Mouse (Mus musculus) midbrain, embryonic 16.5 days (tissue): ENCODE measurements around the gene Tmprss11b. TPM values are rescaled to one million over a fixed set of nuclear protein-coding genes. Genes with fewer than 3 reads are reported as not detected.
"Not testable (repeated sequence)": the region's sequence is repeated elsewhere in the genome, so short reads cannot be mapped to it uniquely, and the experiment has no call there.

ENCODE experiments used
- ATAC-seq: fragments of 200-750 bp; cut with Nextera tagmentation; 2 replicates; pipeline ENCODE4 v1.8.0; 2017; ENCODE audit warnings: moderate TSS enrichment
- H3K27ac ChIP-seq: fragments of 300-500 bp; sonication (generic); 2 replicates; pipeline ENCODE4 v1.5.1; 2014; ENCODE audit warnings: mild to moderate bottlenecking, low read length, mixed read lengths
- H3K27me3 ChIP-seq: fragments of 300-500 bp; sonication (generic); 2 replicates; pipeline ENCODE4 v1.6.1; 2014; ENCODE audit warnings: low read depth, low read length, mixed read lengths; ENCODE audit not compliant: control insufficient read depth, insufficient read depth
- H3K36me3 ChIP-seq: fragments of 300-500 bp; sonication (generic); 2 replicates; pipeline ENCODE4 v1.6.1; 2014; ENCODE audit warnings: mild to moderate bottlenecking, low read length, moderate library complexity, mixed read lengths; ENCODE audit not compliant: control insufficient read depth, insufficient read depth
- H3K4me1 ChIP-seq: fragments of 300-500 bp; sonication (generic); 2 replicates; pipeline ENCODE4 v1.6.1; 2014; ENCODE audit warnings: mild to moderate bottlenecking, low read length, mixed read lengths; ENCODE audit not compliant: control insufficient read depth, insufficient read depth
- H3K4me2 ChIP-seq: fragments of 300-500 bp; sonication (generic); 2 replicates; pipeline ENCODE4 v1.6.1; 2014; ENCODE audit warnings: mild to moderate bottlenecking, low read length, mixed read lengths
- H3K4me3 ChIP-seq: fragments of 300-500 bp; sonication (generic); 2 replicates; pipeline ENCODE4 v1.5.1; 2014; ENCODE audit warnings: low read depth, mild to moderate bottlenecking, low read length, moderate library complexity, mixed read lengths
- H3K9ac ChIP-seq: fragments of 300-500 bp; sonication (generic); 2 replicates; pipeline ENCODE4 v1.6.1; 2014; ENCODE audit warnings: low read depth, low read length, mixed read lengths
- H3K9me3 ChIP-seq: fragments of 300-500 bp; sonication (generic); replicated peaks from 2 replicates; pipeline ENCODE4 v1.6.1; 2014; ENCODE audit warnings: mild to moderate bottlenecking, low read length, mixed read lengths; ENCODE audit not compliant: control insufficient read depth, poor library complexity, severe bottlenecking
- WGBS: fragments of 180-500 bp; shearing (Covaris S2); extraction: QIAGEN DNeasy Blood & Tissue Kit; methylation state at CpG from one replicate; pipeline ENCODE4 v1.1.7; 2014; 5-methylcytosine and 5-hydroxymethylcytosine counted together
- polyA plus RNA-seq: library from polyadenylated mRNA; unstranded; fragments of >200 nt; fragmentation: Nextera tagmentation; extraction: Ambion mirVana; gene quantifications from 2 replicates; pipeline ENCODE4 v1.2.1, GENCODE M21; 2015

Tmprss11b gene
- not detected in 2 replicates for polyA plus RNA-seq

GRCm38 (mm10) chr5:86676262-86676661 is at the start of gene Tmprss11b:
Tmprss11b (minus strand) TSS chr5:86676362.
- H3K4me3 ChIP-seq, result no peak within 1 kb of the TSS
- no peak within 1 kb of the TSS for H3K27ac ChIP-seq
- no peaks in the 10 kb centered on the region for H3K27me3 ChIP-seq
- H3K4me1 ChIP-seq, result no peaks in the 10 kb centered on the region
- ATAC-seq, result no peak
- no peak within 1 kb of the TSS for H3K4me2 ChIP-seq
- no peaks in the 10 kb centered on the region for H3K9me3 ChIP-seq
- 85% methylated on average over 5 of the region's 5 CpGs for WGBS
- H3K9ac ChIP-seq, result no peak within 1 kb of the TSS
- H3K36me3 ChIP-seq, result no peaks in the 10 kb centered on the region

DNA sequence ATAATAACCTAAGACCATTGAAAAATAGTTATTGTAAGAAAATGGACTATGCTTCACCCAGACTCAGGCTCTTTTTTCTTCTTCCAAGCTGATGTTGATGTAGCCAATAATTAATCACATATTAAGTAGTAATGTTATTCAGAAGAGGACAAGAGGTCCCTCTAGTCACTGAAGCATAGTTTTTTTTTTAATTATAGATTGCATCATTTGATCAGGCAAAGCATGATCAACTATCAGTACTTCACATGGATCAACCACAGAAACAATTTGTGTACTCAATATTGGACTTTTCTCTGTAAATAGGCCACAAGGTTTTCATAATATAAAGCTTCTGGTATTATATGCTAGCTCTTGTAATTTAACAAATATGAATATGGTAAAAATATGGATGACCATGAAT is 48.9 kb upstream of the Tmprss11b start:
- no peak for ATAC-seq
- H3K9ac ChIP-seq, result no peak overlapping the region
- no peak overlapping the region for H3K27ac ChIP-seq
- H3K9me3 ChIP-seq, result no peaks in the 10 kb centered on the region
- no peaks in the 10 kb centered on the region for H3K36me3 ChIP-seq
- no peaks in the 10 kb centered on the region for H3K27me3 ChIP-seq
- no peak overlapping the region for H3K4me2 ChIP-seq
- no peak overlapping the region for H3K4me3 ChIP-seq
- no peaks in the 10 kb centered on the region for H3K4me1 ChIP-seq

DNA sequence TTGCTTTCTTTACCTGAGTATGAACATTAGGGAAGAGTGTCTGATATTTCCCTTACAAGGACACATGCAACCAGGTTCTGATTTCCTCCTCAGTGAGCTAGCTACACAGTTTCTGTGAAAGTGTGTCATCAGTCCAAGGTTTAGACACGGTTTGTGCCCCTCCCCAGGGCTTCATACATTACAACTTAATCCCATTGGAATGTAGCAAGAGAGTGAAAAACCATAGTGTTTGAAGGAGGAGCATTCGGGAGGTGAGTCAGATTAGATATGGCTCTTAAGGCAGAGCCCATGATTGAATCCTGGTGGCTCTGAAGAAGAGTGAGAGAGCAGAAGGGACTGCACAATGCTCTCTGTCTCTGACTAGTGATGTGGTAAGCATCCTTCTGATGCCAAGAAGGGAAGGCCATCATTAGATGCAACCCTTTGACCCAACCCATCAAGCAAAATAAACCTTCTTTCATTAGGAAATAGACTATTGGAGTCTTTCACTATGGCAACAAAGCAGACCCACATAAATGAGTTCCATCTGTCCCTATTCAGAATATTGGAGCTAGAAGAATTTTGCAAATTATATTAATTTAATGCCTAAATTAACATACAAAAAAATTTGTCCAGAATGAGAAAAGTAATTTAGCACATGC is 46.8 kb upstream of the Tmprss11b start:
- H3K27ac ChIP-seq, result no peak overlapping the region
- 23% methylated on average over 2 of the region's 2 CpGs for WGBS
- no peak for ATAC-seq

DNA sequence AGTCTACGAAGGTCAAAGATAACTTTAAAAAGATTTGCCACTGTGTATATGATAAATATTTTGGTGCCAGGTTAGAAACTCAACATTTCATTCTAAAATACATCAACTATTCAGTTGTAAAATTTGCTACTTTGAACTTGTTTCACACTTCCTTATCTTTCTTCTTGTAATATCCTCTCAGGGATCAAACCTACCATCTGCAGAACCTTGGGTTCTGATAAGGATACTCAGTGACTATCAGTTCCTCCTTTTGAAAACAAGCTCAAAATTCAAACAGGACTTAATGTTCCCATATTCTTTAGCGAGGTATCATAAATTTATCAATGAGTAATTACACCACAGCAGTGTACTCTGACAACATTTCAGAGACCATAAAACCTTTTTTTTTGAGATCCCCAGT is 38.8 kb upstream of the Tmprss11b start:
- Histone ChIP-seq H3K27ac (no peak overlapping the region), H3K36me3 (no peaks in the 10 kb centered on the region), H3K4me2 (no peak overlapping the region), H3K9ac (no peak overlapping the region), H3K27me3 (no peaks in the 10 kb centered on the region), H3K4me1 (no peaks in the 10 kb centered on the region), H3K4me3 (no peak overlapping the region), H3K9me3 (0 out of 2 replicates have a peak, but pooled peaks cover 3% of the 10 kb centered on the region)
- 82% methylated on average over 2 of the region's 2 CpGs for WGBS
- no peak for ATAC-seq

More for the DNA sequence above, 46.8 kb upstream of the Tmprss11b start:
- Histone ChIP-seq H3K4me3 (no peak overlapping the region), H3K9me3 (no peaks in the 10 kb centered on the region), H3K4me1 (no peaks in the 10 kb centered on the region), H3K4me2 (no peak overlapping the region), H3K9ac (no peak overlapping the region), H3K27me3 (no peaks in the 10 kb centered on the region), H3K36me3 (no peaks in the 10 kb centered on the region)

GRCm38 (mm10) chr5:86704923-86705322 is 28.8 kb upstream of the Tmprss11b start:
- Histone ChIP-seq H3K4me1 (no peaks in the 10 kb centered on the region), H3K27ac (no peak overlapping the region), H3K4me3 (no peak overlapping the region), H3K9me3 (no peaks in the 10 kb centered on the region), H3K9ac (no peak overlapping the region), H3K27me3 (no peaks in the 10 kb centered on the region), H3K36me3 (no peaks in the 10 kb centered on the region), H3K4me2 (no peak overlapping the region)
- no peak for ATAC-seq
- 77% methylated on average over 3 of the region's 3 CpGs for WGBS

GRCm38 (mm10) chr5:86684667-86685066 is 8.5 kb upstream of the Tmprss11b start:
- no peak overlapping the region for H3K9ac ChIP-seq
- H3K4me3 ChIP-seq, result no peak overlapping the region
- no peaks in the 10 kb centered on the region for H3K36me3 ChIP-seq
- no peak overlapping the region for H3K4me2 ChIP-seq
- H3K27ac ChIP-seq, result no peak overlapping the region
- H3K4me1 ChIP-seq, result no peaks in the 10 kb centered on the region
- no peaks in the 10 kb centered on the region for H3K27me3 ChIP-seq
- H3K9me3 ChIP-seq, result no peaks in the 10 kb centered on the region
- no peak for ATAC-seq
- WGBS, result 59% methylated on average over 4 of the region's 4 CpGs

- H3K4me3 ChIP-seq, H3K9me3 ChIP-seq, H3K4me1 ChIP-seq, H3K9ac ChIP-seq, H3K36me3 ChIP-seq, ATAC-seq, H3K27me3 ChIP-seq, H3K27ac ChIP-seq, H3K4me2 ChIP-seq: not testable (repeated sequence)
- 22% methylated on average over 4 of the region's 4 CpGs for WGBS
Measured at GRCm38 (mm10) chr5:86649185-86649584, 27.0 kb downstream of the Tmprss11b start.

- no peak for ATAC-seq
- Histone ChIP-seq H3K36me3 (no peaks in the 10 kb centered on the region), H3K4me2 (no peak overlapping the region), H3K4me1 (no peaks in the 10 kb centered on the region), H3K27me3 (no peaks in the 10 kb centered on the region), H3K9ac (no peak overlapping the region), H3K4me3 (no peak overlapping the region), H3K27ac (no peak overlapping the region), H3K9me3 (no peaks in the 10 kb centered on the region)
- 72% methylated on average over 3 of the region's 3 CpGs for WGBS
Measured at GRCm38 (mm10) chr5:86640795-86641194, 35.4 kb downstream of the Tmprss11b start.

GRCm38 (mm10) chr5:86632324-86632723 is 43.8 kb downstream of the Tmprss11b start, which contains the start of gene Tmprss11f:
Tmprss11f (minus strand) TSS chr5:86632424.
- H3K27me3 ChIP-seq, result no peaks in the 10 kb centered on the region
- 81% methylated on average over 5 of the region's 5 CpGs for WGBS
- H3K36me3 ChIP-seq, result no peaks in the 10 kb centered on the region

More at GRCm38 (mm10) chr5:86632324-86632723, 43.8 kb downstream of the Tmprss11b start, which contains the start of gene Tmprss11f:
- no peak within 1 kb of the TSS for H3K4me3 ChIP-seq
- H3K9ac ChIP-seq, result no peak within 1 kb of the TSS
- no peak for ATAC-seq
- no peaks in the 10 kb centered on the region for H3K4me1 ChIP-seq
- H3K4me2 ChIP-seq, result no peak within 1 kb of the TSS
- no peak within 1 kb of the TSS for H3K27ac ChIP-seq
- H3K9me3 ChIP-seq, result no peaks in the 10 kb centered on the region
